Mouse (Mus musculus) c-Kit-positive CD71-positive TER-119-positive erythroid progenitor cells, embryonic 14.5 days (primary cell): ENCODE measurements at regions not wholly inside any gene's neighbourhood (a gene's known extent, or its start where the extent isn't known, plus 50 kb on each side); places are given as distances from the start of the nearest gene placed in this dataset.

Experiments
- DNase-seq: peaks from one replicate; pipeline ENCODE4 v3.0.0-alpha.2; 2013; ENCODE audit warnings: low spot score

DNA sequence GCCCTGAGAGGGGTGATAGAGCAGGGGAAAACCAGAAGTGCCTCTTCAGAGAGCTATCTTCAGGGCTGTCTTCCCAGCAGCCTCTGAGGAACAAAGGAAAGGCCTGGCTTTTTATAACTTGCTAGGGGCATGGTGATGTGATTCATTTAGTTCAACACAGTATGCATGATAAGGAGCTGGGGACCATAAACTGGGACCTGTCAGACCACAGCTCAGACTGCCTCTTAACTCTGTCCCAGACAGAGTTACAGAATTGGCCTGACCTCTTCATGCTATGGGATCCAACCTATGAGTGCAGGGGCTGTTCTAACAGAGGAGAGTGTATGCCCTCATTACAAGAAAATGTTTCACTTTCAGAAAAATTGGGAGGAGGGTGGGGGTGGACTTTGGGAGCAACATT, 59.3 kb upstream of the Il12b start:
- no peak for DNase-seq

DNA sequence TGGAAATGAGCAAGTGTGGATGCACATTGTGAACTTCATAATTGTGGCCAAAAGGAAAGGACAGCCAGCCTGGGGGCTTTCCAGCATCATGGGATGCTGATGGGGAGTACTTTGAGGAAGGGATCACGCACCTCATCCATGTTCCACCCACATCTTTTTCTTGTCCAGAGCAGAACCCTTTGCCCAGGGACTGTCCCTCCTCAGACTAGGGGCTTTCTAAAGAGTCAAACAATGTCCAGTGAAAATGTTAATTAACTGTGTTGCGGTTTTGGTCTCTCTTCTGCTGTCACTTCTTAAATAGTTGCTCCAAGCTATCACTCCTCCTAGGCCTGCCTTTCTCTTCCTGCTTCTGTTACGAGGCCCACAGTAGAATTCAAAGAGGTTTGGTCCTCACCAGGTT, 51.6 kb upstream of the Il12b start:
- no peak for DNase-seq

DNA sequence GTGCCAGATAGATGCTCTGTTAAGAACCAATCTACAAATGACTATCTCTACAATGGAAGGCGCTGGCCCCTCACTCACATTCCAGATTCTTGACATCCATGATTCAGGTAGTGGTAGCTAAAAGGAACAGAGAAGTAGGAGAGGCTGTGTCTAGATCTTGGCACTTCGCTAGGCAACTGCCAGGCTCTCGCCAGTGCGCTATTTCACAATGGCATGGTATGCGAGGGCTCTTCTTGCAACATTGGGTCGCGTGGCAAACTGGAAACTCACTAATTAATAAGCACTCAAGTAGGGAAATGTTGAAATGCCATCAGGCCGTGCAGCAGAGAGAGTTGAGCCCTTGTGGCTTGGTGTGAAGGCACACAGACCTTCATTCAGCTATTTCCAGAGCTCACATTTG, 50.3 kb upstream of the Il12b start:
- DNase-seq = no peak
